Mouse (Mus musculus) C2C12 (cell line): ENCODE measurements around the gene Pemt.

Experiments
- CTCF ChIP-seq: IDR thresholded peaks from one replicate; pipeline ENCODE4 v1.5.1; 2011; ENCODE audit not compliant: control insufficient read depth, insufficient read depth, insufficient read length
- MAX ChIP-seq: IDR thresholded peaks from one replicate; pipeline ENCODE4 v1.6.1; 2011; ENCODE audit warnings: mild to moderate bottlenecking, control low read depth
- USF1 ChIP-seq: IDR thresholded peaks from one replicate; pipeline ENCODE4 v1.6.1; 2011; ENCODE audit warnings: low read depth, mild to moderate bottlenecking, control low read depth, moderate library complexity

- TF ChIP-seq CTCF (no peak), MAX (no peak), USF1 (no peak)
These were observed 84.9 kb downstream of the Pemt start for GRCm38 (mm10) chr11:59961338-59961875.
